Mouse (Mus musculus) hematopoietic multipotent progenitor cell, adult 10-12 weeks (in vitro differentiated cells): ENCODE data around the gene Zfp60. TPM values are rescaled to one million over a fixed set of nuclear protein-coding genes. Genes with fewer than 3 reads are reported as not detected.

Experiments
- polyA plus RNA-seq: library from polyadenylated mRNA; stranded (reverse); fragments of >175 nt; gene quantifications from 2 replicates; pipeline ENCODE4 v1.2.3, GENCODE M21; 2012; ENCODE audit warnings: low replicate concordance

The Zfp60 gene
- polyA plus RNA-seq = 0.22 and 1.1 TPM in 2 replicates

GRCm38 (mm10) chr7:27731281-27731883, at the start of gene Zfp60:
TSS of gene Zfp60 (plus strand) at chr7:27731389.

GRCm38 (mm10) chr7:27688815-27689612, 42.2 kb upstream of the Zfp60 start, which contains the start of gene Zfp607b:
TSS of gene Zfp607b (plus strand) at chr7:27689340.

Other genes with a start within 250 kb of the Zfp60 start
- 59.7 and 115 TPM in 2 replicates for gene Sertad1, start 244.5 kb upstream of the Zfp60 start, polyA plus RNA-seq
- 0.80 and 1.3 TPM in 2 replicates for gene Prx, start 232.1 kb upstream of the Zfp60 start, polyA plus RNA-seq
- 0.21 and 0.26 TPM in 2 replicates for gene Hipk4, start 208.1 kb upstream of the Zfp60 start, polyA plus RNA-seq
- gene Pld3, start 178.2 kb upstream of the Zfp60 start, polyA plus RNA-seq = 113 and 198 TPM in 2 replicates
- 34.1 and 37.4 TPM in 2 replicates for gene 2310022A10Rik, start 178.2 kb upstream of the Zfp60 start, polyA plus RNA-seq
- 55.1 and 70.8 TPM in 2 replicates for gene Akt2, start 139.8 kb upstream of the Zfp60 start, polyA plus RNA-seq
- gene Ttc9b, start 77.5 kb upstream of the Zfp60 start, polyA plus RNA-seq = not detected in 2 replicates
- 27.7 and 48.8 TPM in 2 replicates for gene Map3k10, start 56.8 kb upstream of the Zfp60 start, polyA plus RNA-seq
- 0.17 and 0.52 TPM in 2 replicates for gene Zfp607b, start 42.0 kb upstream of the Zfp60 start, polyA plus RNA-seq
- 0.08 and 0.58 TPM in 2 replicates for gene Zfp626, start 75.8 kb downstream of the Zfp60 start, polyA plus RNA-seq
- 0.21 and 0.45 TPM in 2 replicates for gene Zfp59, start 107.2 kb downstream of the Zfp60 start, polyA plus RNA-seq
- gene Zfp607a, start 126.1 kb downstream of the Zfp60 start, polyA plus RNA-seq = 0.42 and 0.51 TPM in 2 replicates
- gene Zfp974, start 198.1 kb downstream of the Zfp60 start, polyA plus RNA-seq = 0.28 and 0.71 TPM in 2 replicates
- 0.24 and 1.1 TPM in 2 replicates for gene Zfp780b, start 247.8 kb downstream of the Zfp60 start, polyA plus RNA-seq